Mouse (Mus musculus) bone marrow macrophage, adult 2 months (primary cell): ENCODE measurements around the gene Clk2.

Experiments
- CTCF ChIP-seq: IDR thresholded peaks from 2 replicates; pipeline ENCODE4 v1.5.1; 2012; ENCODE audit warnings: low read depth, mild to moderate bottlenecking, low read length, moderate library complexity
- POLR2A ChIP-seq: IDR thresholded peaks from 2 replicates; pipeline ENCODE4 v1.6.1; 2012; ENCODE audit warnings: mild to moderate bottlenecking, low read depth, low read length, borderline replicate concordance

GRCm38 (mm10) chr3:89203142-89203514, 38.5 kb downstream of the Clk2 start:
- no peak for TF ChIP-seq CTCF
- TF ChIP-seq POLR2A = no peak
